Mouse (Mus musculus): ENCODE results near the gene Crtac1.

Gene Crtac1

DNA sequence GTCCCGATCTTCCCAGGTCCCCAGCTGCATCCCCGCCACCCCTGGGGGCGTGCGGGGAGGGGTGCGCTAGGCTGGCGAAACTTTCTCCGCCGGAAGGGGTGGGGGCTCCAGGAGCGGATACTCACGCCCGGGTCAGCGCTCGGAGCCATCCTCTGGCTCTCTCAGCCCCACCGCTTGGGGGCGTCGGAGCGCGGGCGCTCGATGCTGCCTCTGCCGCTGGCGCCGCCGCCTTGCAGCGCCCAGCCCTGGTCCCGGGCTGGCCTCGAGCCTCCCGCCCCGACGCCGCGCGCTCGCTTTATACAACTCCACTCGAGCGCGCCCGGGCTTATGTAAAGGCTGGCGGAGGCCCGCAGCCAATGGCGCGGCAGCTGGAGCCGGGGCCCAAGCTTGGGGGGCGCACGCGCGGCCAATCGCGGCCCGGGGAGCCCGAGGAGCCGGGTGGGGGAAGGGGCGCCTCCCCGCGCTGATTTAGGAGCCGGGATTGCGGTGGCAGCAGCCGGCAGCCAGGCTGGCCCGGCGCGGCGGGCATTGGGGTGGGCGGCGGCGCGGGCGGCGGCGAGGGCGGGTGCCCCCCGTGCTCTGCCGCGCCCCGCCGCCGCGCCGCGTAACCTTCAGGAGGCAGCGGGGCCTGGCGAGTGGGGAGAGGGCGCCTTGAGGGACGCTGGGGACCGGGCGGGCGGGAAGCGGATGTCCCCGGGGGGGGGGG is at the start of gene Crtac1:
TSS of gene Crtac1 (minus strand) at position 299 of the 706 bp plus-strand sequence.
- DNase-seq (ENCODE audit: inconsistent age in 2 of 2, low spot score in 1 of 2): peak; percentile 22 to 48

DNA sequence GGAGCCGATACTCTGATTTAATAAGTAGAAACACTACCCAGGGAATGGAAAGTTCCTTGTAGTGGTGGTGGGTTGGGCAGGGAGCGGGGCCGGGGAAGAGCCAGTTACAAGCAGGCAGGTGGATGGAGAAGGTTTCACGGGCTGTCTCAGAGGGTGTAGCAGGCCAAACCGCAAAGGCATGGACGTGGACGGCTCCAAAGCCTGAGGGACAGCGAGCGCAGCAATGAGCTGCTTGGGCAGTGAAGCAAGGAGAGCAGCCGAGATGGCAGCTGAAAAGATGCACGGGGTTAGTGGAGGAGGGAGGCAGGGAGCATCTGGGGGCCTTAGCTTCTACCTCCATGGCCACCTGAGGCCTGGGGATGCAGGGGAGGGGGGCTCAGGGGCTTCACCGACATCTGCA is 46.7 kb upstream of the Crtac1 start:
- DNase-seq (ENCODE audit: inconsistent age in 2 of 2, low spot score in 1 of 2): no peak

DNA sequence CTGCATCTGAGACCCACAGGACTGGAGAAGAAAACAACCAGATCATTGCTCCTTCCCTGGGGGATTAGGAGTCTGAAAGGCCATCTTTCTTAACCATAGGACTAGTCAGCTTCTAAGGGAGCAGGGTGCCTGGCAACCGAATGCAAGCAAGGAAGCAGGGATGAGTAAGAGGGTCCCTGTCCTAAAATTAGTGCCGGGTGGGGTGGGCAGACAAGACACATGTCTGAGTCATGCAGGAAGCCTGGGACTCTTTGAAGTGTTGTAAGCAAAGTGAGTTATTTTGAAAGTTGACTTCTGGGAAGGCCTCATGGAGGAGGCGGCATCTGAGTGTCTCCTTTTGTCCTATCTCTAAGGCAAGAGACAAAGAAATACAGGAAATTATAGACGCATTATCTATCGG is 46.2 kb upstream of the Crtac1 start:
- no peak for DNase-seq (ENCODE audit: inconsistent age in 2 of 2, low spot score in 1 of 2)

DNA sequence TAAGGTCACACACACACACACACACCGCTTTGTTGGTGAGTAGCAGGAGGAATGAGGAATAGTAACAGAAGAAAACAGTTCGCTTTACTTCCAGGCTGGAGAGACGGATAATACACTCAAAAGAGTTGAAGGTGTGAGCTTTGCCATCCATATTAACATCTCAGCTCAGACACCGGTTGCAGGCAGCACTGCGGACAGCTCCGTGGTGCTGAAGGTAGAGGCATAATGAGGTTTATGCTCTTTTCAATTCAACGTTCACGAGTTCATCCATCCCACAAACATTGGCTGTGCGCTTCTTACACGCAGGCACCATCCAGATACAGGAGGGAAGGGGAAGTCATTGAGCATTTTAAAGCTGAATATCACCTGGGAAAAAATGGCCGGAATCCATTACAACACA is 41.2 kb upstream of the Crtac1 start:
- DNase-seq (ENCODE audit: inconsistent age in 2 of 2, low spot score in 1 of 2): peak in 1 of 2 experiments; percentile 25

DNA sequence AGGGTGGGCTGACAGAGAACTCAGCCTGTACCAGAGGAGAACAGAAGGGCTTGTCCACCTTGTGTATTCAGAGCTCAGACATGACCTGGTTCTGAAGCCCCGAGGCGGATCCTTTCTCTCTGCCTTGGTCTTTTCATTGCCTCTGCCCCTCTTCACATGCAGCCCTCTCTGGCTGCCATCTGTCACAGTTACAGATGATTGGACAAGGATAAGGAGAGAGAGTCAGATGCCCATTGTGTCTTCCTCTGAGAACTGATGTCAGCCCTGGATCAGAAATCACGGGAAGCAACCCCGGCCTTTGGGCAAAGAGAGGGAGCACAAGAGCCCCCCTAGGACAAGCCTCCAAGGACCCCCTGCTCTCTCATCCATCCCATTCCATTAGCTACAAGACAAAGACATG is 40.0 kb upstream of the Crtac1 start:
- no peak for DNase-seq (ENCODE audit: inconsistent age in 2 of 2, low spot score in 1 of 2)

DNA sequence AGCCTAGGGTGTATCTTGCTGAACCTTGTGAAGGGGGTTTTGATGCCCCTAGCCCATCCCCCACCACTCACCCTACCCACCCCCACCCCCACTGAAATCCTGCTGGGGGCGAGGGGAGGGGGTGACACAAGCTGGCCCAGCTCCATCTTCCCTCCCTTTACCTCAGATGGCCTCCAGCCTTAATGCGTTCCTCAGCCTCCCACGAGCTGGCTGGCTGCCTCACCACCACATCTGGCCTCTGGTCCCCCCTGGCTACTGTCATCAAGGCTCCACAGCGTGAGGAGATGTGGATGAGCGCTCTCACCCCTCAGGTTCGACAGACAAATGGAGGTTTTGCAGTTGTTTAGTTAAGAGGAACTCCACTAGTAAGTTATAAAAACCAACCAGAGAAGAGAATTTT is 30.3 kb upstream of the Crtac1 start:
- DNase-seq (ENCODE audit: inconsistent age in 2 of 2, low spot score in 1 of 2): no peak

DNA sequence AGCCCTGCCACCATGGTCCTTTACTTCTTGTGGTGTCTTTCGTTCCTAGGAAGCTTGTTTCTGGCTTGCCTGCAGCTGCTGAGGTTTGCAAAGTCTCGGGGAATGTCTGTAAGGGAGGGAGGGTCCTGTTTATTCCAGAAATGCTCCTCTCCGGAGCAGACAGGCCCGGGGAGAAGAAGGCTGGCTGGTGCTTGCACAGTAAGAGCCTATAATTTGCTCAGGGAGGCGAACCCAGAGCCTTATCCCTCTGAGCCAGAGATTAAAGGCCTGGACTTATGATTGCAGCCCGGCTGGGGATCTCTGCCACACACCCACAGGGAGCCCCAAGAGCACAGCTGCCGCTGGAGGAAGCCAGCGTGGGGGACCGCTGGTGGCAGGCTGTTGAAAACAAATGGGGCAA is 29.8 kb upstream of the Crtac1 start:
- DNase-seq (ENCODE audit: inconsistent age in 2 of 2, low spot score in 1 of 2): no peak

DNA sequence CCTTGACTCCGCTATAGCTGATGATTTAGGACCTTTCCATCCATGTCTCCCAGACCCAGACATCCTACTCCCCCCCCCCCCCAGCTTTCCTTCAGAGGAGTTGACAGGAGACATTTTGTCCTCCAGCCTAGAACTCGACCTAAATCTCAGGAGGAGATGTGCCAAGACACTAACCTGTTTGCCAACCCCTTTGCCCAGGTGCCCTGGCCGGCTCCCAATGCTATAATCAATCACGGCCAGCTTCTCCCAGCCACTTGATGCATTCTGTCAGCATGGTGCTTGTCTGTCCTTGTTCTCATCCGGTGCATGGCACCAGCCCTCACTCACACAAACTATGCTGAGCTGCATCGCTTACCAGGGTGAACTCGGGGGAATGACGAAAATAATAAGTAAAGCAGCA is 27.9 kb upstream of the Crtac1 start:
- DNase-seq (ENCODE audit: inconsistent age in 2 of 2, low spot score in 1 of 2): no peak

DNA sequence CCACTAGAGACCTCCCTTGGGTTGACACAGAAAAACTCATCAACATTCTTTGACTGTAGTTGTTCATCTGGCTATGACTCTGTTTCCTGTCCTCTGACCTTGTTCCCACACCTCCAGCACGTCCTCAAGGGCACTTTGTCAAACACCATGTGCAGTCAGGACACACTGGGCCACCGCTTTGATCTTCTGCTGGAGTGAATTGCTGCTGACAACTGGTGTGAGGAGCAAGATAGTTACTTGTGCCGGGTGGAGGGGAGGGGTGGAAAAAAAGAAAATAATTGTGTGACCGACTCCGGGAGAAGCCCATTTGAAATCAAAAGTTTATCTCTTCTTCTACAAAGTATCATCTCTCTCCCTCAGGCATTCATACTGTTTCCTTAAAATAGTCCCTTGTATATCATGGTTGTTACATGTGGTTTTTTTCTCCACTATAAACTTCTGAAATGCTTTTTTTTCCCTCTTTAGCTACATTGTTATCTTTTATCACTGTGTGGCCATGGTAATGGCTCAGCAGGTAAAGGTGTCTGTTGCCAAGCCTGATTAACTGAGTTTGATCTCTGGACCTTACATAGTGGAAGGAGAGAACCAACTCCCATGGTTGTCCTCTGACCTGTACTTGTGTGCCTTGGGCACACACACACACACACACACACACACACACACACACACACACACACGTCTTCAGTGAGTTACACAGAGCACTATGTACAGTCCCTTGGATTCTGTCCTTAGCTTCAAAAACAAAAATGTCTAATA is 23.1 kb upstream of the Crtac1 start:
- no peak for DNase-seq (ENCODE audit: inconsistent age in 2 of 2, low spot score in 1 of 2)

DNA sequence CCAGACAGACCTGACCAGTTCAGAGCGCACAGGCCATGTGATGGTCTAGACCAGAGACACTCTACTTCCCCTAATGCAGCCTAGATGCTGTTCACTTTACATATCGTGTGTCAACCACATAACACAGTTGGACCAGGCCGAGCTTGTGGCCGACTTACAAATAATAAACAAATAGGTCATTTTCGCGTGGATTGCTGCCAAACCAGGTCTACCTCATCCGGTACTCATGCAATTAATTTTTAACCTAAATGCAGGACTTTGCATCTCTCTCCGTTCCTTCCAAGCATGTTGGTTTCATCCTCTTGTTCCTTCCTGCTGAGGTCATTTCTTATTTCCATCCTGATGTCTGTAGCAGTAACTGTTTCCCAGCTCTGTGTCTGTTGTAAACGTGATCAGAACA is 22.4 kb upstream of the Crtac1 start:
- no peak for DNase-seq (ENCODE audit: inconsistent age in 2 of 2, low spot score in 1 of 2)

DNA sequence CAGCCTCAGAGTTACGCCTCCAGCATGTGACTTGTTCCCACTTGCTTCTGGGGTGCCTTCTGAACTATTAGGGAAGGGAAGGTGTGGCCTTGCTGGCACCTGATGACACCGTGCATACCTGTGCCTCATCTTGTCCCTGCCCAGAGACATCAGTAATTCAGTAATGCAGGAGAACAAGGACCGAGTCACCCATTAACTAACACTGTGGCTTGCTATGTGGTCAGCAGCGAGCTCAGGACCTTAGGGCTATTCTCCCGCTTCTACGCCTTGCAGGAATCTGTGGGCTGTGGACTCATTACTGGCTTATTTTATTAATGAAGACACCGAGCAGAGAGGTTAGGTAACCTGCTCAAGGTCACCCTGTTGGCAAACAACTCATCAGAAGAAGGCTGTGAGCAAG is 21.0 kb upstream of the Crtac1 start:
- DNase-seq (ENCODE audit: inconsistent age in 2 of 2, low spot score in 1 of 2): no peak

DNA sequence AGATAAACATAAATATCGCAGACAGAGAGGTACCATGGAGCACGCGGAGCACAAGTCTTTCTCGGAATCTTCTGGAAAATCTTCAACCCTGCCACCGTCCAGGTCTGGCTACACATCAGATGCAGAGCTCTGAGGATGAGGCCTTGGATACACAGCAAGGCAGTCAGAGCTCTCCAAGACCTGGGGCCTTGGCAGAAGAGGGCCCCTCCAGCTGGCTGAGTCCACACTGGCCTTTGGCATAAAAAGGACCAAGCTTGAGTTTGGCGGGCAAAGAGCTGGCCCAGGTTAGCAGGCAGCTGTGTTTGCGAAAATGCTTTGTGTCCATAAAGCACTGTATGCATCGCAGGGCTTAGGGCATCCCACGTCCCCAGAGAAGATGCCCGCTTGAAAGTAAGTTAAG is 17.0 kb upstream of the Crtac1 start:
- no peak for DNase-seq (ENCODE audit: inconsistent age in 2 of 2, low spot score in 1 of 2)

DNA sequence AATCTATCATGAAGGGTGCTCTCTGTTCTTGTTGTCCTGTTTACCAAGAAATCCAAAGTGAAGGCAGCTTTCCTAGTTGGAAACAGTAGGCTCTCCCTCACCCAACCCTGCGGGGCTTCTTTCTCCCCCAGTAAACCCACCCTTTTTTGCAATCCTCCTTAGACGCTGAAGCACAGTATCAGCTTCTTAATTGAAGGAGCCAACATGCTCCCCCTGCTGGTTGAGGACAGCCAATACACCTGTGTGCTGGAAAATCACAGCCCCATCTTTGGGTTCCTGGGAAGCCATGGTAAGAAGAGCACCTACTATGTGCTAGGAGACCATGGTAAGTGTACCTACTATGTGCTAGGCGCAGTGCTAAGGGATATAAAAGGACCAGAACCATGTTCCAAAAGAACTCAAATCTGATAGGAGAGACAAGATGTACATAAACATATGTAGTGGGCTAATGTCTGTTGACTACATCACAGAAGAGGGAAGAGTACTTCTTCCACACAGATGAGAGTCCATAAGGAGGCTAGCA is 12.4 kb upstream of the Crtac1 start:
- peak; percentile 23 to 70 for DNase-seq (ENCODE audit: inconsistent age in 2 of 2, low spot score in 1 of 2)

DNA sequence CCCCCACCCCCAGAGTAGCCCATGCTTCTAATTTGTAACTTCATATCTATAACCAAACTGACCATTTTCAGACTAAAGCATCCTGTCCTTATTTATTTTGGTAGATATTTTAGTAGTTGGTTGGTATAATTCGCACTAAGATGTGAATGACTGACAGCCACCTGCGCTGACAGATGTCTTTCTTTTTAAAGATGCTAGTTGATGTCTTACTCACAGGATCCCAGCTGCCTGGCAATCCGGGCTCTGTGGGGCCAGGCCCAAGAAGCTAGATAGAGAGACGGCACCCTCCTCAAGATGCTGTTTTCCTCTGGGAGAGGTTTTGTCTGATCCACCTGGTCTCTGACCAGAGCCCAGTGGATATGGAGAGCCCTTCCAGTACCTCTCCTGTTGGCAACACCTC is 11.7 kb upstream of the Crtac1 start:
- no peak for DNase-seq (ENCODE audit: inconsistent age in 2 of 2, low spot score in 1 of 2)

DNA sequence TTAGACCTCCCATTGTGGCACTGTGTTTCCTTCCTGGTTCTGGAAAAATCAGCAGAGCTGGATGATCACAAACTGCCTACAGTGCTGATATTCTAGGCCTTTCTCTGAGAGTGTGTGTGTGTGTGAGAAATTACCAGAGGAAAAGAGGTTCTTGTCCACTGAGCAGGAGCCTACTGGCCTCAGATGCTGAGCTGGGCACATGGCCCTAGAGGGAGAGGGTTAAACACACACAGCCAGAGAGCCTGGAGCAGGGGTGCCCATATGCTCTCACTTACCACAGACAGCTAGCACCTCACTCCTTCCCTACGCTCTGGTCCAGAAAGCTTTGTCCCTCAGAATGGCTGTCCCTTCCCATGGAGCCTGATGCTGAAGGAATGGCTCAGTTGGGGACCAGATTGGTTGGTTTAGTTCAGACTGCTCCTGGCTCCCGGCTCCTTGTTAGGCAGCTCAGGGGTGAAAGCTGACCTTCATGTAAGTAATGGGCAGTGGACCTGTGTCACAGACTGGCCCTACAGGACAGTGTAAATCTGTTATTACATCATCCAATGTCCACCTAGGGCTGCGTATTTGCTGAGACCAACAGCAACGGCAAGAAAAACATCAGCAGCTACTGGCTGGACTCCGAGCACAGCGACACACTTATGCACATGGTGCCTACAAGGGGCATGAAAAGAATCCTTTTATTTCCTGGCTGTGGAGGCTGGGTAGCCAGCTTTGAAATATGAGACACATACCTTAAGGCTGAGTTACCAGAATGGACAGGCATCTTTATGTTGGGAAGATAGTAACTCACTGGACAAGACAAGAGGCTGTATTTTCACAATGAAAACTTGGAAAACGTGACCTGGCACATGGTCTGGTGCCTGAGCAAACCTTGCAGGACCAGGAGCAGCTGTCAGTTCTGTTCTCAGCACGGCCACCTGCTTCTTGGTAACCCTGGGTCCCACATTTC is 10.9 kb upstream of the Crtac1 start:
- DNase-seq (ENCODE audit: inconsistent age in 2 of 2, low spot score in 1 of 2): no peak

DNA sequence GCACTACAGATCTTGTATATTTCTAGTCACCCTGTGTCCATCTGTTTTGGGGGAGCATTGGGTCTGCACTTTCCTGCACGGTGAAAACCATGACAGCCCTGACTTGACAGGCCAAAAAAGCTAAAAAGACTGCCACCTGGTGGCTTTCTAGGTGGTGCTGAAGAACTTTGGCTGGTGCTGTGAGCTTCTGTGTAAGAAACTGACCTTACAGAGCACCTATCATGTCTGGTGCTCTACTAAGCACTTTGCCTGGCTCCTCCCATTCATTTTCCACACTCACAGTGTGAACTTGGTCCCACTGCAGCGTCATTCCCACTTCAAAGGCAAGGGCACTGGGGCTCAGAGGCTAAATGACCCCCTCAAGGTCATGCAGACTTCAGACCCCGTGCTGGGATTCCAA is 8.5 kb upstream of the Crtac1 start:
- DNase-seq (ENCODE audit: inconsistent age in 2 of 2, low spot score in 1 of 2): no peak

DNA sequence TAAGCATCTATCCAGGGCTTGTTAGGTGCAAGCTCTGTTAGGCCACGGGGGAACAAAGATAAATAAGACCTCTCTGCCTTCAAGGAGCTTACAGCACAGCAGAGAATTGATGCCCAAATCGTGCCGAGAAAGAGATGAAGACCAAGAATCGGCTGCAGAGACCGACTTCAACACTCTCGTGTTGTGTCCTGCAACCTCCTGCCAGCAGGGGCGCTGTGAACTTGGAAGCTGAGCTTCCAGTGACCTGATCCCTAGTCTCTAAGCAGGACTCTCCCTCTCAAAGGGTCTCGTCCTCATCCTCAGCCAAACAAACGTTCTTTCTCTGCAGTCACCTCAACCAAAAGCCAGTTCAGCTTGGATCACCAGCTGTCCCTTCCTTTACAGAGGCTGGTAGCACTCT is 7.8 kb upstream of the Crtac1 start:
- DNase-seq (ENCODE audit: inconsistent age in 2 of 2, low spot score in 1 of 2): no peak

DNA sequence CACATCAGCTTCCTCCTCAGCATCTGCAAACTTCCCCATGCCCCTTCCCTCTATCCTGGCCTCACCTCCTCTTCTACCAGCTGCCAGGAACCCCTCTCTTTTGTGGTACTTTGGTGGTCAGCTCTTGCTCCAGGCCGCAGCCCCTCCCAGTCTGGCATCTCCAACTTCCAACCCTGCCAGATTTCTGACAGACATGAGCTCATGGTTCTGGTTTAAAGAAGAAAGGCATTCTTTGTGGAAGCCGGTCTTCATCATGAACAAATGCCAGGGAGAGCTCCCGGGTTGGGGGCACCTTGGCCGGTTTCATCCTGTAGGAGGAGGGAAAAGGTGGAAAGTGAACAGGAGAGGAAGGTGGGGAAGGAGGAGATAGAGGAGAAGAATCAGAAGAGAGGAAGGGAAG is 4.0 kb upstream of the Crtac1 start:
- DNase-seq (ENCODE audit: inconsistent age in 2 of 2, low spot score in 1 of 2): no peak

DNA sequence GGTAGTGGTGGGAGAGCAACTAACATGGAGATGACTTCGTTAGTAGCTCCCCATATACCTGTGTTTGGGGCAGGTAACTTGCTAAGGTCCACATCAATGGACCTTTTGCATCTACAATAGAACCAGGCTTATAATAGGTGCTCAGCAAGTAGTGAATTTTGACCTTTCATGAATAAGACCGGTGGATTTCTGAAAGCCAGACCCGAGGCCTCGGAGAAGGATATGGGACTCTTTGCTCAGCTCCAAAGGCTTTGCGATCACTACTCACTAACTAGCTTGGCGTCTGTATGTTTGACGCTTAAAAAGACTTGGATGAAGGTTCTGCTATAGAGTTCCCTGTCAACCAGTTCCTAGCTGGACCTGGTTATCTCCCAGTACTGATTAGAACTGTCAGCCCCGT is 1.2 kb upstream of the Crtac1 start:
- DNase-seq (ENCODE audit: inconsistent age in 2 of 2, low spot score in 1 of 2): no peak

DNA sequence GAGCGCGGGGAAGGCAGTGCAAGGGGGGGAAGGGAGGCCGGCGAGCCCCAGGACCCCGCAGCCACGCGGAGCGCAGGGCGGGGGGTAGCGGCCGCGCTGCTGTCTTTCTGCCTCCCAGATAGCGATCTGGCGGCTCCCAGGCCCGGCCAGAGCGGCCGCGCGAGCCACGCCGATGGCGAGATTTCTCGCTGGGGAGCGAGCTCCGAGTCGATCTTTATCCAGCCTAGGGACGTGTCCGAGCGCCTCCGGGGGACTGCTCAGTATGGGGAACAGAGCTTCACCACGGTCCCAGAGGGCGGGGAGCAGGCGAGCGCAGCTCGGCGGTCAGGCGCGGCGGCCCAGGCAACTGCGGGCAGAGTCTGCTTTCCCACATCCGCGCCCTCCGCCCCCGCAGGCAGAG is 608 bp upstream of the Crtac1 start:
- peak; percentile 16 to 51 for DNase-seq (ENCODE audit: inconsistent age in 2 of 2, low spot score in 1 of 2)

DNA sequence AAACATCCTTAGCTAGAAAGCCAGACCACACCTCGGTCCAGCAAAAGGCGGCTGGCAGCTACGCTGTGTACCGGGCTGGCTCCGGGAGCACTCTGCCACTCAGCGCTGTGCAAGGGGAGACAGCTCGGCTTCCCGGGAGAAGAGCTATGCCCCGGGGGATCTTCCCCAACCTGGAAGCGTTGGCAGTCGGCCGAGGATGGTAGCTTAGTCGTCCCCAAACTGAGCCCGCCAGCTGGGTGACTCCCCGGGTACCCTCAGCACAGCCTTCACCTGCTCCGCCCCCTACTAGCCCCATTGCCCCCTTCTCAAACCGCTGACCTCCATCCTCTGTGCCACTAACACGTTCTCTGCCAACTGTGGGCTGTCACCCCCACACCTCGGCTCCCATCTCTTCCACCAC is 602 bp downstream of the Crtac1 start:
- DNase-seq (ENCODE audit: inconsistent age in 2 of 2, low spot score in 1 of 2): no peak

Measured in adrenal gland, adult (tissue).